Mouse (Mus musculus): ENCODE data around the gene Gas2l3. TPM values are rescaled to one million over a fixed set of nuclear protein-coding genes. Genes with fewer than 3 reads are reported as not detected.

Gene Gas2l3
- total RNA-seq (2021): 1 to 10 TPM; 4.4 to 5.3 TPM
- long read RNA-seq, experiment 1: 0 reads
- long read RNA-seq, experiment 2: 0 reads

- peak; percentile 92 for DNase-seq
These were observed at the start of gene Gas2l3 for GRCm38 (mm10) chr10:89443623-89444151. Gene Gas2l3, minus strand, starts transcription at chr10:89443967.

GRCm38 (mm10) chr10:89491321-89491720 lies 47.6 kb upstream of the Gas2l3 start:
- DNase-seq: no peak

GRCm38 (mm10) chr10:89490250-89490649 lies 46.5 kb upstream of the Gas2l3 start:
- peak; percentile 10 to 12 for DNase-seq

- no peak for DNase-seq
These were observed 45.7 kb upstream of the Gas2l3 start for GRCm38 (mm10) chr10:89489459-89489858.

GRCm38 (mm10) chr10:89486995-89487742 lies 43.4 kb upstream of the Gas2l3 start:
- peak; percentile 34 to 54 for DNase-seq

- no peak for DNase-seq
These were observed 41.1 kb upstream of the Gas2l3 start for GRCm38 (mm10) chr10:89484907-89485306.

- DNase-seq: no peak
These were observed 40.2 kb upstream of the Gas2l3 start for GRCm38 (mm10) chr10:89483812-89484602.

- DNase-seq: no peak
These were observed 39.3 kb upstream of the Gas2l3 start for GRCm38 (mm10) chr10:89483113-89483512.

GRCm38 (mm10) chr10:89482142-89482681 lies 38.4 kb upstream of the Gas2l3 start:
- DNase-seq: no peak

- no peak for DNase-seq
These were observed 37.9 kb upstream of the Gas2l3 start for GRCm38 (mm10) chr10:89481638-89482037.

GRCm38 (mm10) chr10:89478766-89479165 lies 35.0 kb upstream of the Gas2l3 start:
- DNase-seq: no peak

GRCm38 (mm10) chr10:89470596-89471353 lies 27.0 kb upstream of the Gas2l3 start:
- no peak for DNase-seq

- DNase-seq: no peak
These were observed 21.1 kb upstream of the Gas2l3 start for GRCm38 (mm10) chr10:89464760-89465405.

GRCm38 (mm10) chr10:89462890-89463289 lies 19.1 kb upstream of the Gas2l3 start:
- DNase-seq: no peak

- peak; percentile 67 to 83 for DNase-seq
These were observed 18.2 kb upstream of the Gas2l3 start for GRCm38 (mm10) chr10:89461856-89462507.

- DNase-seq: no peak
These were observed 17.2 kb upstream of the Gas2l3 start for GRCm38 (mm10) chr10:89460972-89461371.

- DNase-seq: peak; percentile 83 to 84
These were observed 15.0 kb upstream of the Gas2l3 start for GRCm38 (mm10) chr10:89458770-89459169.

- DNase-seq: no peak
These were observed 10.0 kb upstream of the Gas2l3 start for GRCm38 (mm10) chr10:89453794-89454193.

GRCm38 (mm10) chr10:89453068-89453641 lies 9.4 kb upstream of the Gas2l3 start:
- DNase-seq: no peak

GRCm38 (mm10) chr10:89450411-89450810 lies 6.6 kb upstream of the Gas2l3 start:
- DNase-seq: peak; percentile 13 to 23
